Mouse (Mus musculus) cortical plate, adult 2 months (tissue): Measurements from ENCODE around the gene Galnt7.

Experiments
- CTCF ChIP-seq: fragments of 200-500 bp; IDR thresholded peaks from 2 replicates; pipeline ENCODE4 v1.5.1; 2011; ENCODE audit warnings: mild to moderate bottlenecking, control low read depth, low read length; ENCODE audit not compliant: insufficient read depth; ENCODE audit errors: extremely low read depth
- POLR2A ChIP-seq: fragments of 200-500 bp; IDR thresholded peaks from 2 replicates; pipeline ENCODE4 v1.6.1; 2011; ENCODE audit warnings: mild to moderate bottlenecking, low read length, control low read depth; ENCODE audit not compliant: insufficient read depth; ENCODE audit errors: extremely low read depth

DNA sequence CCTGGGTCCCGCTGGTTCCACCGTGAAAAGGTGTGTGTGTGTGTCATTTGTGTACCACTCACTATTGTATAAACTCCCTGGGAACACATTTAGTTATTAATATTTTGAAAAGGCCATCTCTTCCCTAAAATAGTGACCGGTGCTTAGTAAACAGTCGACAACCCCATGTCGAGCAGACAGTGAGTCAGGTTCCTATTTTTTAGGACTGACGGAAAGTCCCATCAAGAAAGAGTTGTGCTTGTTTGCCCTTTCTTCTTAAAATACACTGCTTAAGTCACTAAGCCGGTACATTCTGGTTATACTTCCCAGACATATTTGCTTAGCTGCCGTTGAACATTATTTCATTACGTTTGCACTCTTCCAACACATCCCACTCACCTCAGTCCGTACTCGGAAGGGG lies 111.9 kb downstream of the Galnt7 start:
- TF ChIP-seq POLR2A, result no peak
- no peak for TF ChIP-seq CTCF
